Mouse (Mus musculus) kidney, postnatal 14 days (tissue): Measurements from ENCODE around the gene Trim40.
A peak's percentile ranks its signal among the peaks of the same experiment; 100 is the strongest.

Source experiments
- DNase-seq: peaks from one replicate; pipeline ENCODE4 v3.0.0; 2022; ENCODE audit warnings: mixed read lengths

Trim40 gene

DNA sequence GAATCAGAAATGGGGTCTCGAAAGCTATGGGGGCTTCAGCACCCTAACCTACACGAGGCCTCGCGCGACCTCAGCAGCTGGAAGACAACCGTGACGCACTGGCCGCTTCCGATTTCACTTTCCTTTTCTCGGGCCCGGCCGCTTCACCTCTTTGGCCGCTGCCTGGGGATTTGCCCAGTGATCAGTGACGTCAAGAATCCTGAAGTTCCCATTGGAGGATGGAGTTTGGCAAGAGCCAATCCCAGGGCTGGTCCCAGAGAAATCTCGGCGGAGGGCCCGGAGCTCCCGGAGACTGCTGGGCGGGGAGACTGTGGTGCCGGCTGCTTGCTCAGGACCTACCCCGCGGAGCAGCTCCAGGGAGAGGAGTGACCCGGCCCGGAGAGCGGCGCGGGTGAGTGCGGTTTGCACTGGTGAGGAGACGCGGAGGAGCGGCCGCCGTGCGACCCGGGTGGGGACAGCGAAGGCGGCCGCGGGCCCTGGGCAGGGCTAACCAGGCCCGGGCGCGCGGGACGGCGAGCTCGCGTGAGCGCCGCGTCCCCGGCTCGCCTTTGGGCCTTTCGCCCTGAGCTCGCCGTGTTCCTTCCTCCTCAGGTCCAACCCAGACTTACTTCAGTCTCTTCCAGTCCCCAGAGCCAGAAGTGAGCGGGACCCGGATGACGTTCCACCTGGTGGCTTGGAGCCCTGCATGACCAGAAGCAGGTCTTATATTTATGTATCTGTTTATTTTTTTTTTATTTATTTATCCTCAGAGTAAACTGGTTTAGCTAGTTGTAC lies 52.9 kb downstream of the Trim40 start, which contains the start of gene Trim26:
TSS of gene Trim26 (plus strand) at position 261 of the 774 bp plus-strand sequence.
- DNase-seq: peak; percentile 99

DNA sequence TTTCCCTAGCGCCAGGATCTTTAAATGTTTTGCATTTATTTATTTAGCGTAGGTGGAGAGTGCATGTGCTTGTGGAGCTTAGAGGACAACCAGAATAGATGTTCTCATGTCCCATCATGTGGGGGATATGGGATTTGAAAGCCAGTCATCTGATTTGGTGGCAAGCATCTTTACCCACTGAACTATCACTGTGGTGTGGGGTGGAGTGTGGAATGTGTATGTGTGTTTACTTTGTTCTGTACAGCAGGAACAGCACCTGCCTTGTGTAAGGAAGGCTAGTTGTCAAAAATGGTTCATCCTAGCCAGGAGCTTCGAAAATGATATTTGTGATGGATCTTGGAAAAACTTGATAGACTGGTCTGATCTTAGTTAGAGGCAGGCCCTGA lies 53.5 kb downstream of the Trim40 start:
- no peak for DNase-seq

GRCm38 (mm10) chr17:36835591-36836426 lies 54.1 kb downstream of the Trim40 start:
- DNase-seq: peak; percentile 78

DNA sequence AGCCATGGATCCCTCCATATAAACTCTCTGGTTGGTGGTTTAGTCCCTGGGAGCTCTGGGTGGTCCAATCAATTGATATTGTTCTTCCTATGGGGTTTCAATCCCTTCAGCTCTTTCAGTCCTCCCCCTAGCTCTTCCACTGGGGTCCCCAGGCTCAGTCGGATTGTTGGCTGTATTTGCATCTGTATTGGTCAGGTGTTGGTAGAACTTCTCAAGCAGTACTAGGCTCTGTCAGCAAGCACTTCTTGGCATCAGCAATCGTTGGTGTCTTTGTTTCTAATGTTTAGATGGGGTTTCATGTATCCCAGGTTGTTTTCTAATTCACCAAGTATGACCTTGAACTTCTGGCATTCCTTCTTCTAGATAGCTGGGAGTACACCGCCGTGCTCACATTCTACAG lies 57.2 kb downstream of the Trim40 start:
- DNase-seq: no peak
